Mouse (Mus musculus) liver (tissue): ENCODE data around the gene Csf2.

ENCODE experiments used
- DNase-seq: peaks from one replicate; pipeline ENCODE4 v3.0.0-alpha.2; 2020; ENCODE audit warnings: mixed read lengths

The Csf2 gene

DNA sequence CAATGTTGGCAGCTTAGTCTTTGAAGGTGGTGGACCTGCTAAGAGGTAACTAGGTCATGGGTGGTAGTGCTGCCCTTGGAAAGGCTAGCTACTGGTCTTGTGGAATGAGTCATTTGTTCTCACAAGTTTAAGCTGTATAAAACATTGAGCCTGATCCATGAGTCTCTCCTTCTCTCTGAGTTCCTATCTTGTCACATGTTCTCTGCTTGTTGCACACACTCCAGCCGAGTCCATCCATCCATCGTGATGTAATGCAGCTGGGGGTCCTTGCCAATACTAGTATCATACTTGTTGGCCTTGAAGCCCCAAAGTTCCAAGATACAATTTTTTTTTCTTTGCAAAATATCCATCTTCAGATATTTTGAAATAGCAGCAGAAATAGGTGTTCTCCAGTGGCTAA is 22.0 kb downstream of the Csf2 start:
- DNase-seq = no peak

DNA sequence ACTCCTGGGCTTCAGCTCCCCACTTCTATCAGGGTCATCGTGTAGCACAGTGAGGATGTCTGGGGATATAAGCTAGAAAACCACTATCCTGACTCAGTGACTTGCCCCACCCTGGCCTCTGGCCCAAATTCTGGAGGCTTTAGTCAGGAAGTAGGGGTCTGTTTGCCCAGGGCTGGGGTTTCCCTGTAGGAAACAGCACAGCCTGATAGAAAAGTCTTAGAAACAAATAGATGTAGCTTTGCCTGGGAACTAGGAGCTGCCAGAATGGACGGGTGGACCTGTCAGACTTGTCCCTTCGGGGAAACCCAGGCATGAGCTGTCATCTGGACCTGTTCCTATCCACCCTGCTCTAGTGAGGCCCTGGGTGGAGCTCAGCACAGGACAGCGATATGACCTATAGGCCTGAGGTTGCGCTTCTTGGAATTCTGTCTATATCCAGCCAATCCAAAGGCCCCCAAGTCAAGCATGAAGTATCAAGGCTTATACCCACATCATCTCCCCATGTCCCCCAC is 24.9 kb downstream of the Csf2 start:
- DNase-seq = no peak

DNA sequence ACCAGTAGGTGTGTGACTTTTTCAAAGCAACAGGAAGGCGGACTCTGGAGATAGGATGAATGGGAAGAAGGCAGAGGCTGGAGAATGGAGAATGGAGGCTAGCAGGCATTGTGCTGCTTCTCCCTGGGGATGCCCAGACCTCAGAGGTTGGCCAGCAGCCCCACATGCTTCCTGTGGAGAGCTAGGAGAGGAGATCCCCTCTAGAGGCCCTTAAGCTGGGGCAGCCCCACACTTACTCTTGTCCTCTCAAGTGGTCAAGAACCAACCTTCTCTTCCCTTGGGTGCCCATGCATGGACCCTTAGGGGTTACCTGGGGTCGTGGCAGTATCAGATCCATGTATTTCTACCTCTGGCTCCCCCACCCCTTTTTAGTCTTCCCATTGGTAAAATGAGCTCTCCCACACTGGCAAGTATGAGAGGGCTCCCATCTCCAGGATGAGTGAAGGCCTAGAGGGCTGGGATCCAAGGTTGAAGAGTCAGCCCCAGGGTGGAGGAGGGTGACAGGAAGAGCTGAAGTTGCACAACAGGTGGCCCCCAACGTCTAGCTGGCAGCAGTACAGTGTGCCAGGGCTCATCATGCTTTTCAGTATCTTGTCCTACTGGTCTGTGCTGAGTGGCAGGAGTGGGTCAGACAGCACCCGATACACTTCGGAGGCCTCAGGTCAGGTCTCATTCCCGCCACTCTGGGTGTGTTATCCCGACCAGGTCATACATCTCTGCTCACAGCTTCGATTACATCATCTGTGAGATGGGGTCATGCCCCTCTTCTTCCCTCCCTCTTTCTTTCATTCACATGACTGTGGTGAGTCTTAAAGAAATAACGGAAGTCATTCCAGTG is 25.6 kb downstream of the Csf2 start:
- DNase-seq = no peak

DNA sequence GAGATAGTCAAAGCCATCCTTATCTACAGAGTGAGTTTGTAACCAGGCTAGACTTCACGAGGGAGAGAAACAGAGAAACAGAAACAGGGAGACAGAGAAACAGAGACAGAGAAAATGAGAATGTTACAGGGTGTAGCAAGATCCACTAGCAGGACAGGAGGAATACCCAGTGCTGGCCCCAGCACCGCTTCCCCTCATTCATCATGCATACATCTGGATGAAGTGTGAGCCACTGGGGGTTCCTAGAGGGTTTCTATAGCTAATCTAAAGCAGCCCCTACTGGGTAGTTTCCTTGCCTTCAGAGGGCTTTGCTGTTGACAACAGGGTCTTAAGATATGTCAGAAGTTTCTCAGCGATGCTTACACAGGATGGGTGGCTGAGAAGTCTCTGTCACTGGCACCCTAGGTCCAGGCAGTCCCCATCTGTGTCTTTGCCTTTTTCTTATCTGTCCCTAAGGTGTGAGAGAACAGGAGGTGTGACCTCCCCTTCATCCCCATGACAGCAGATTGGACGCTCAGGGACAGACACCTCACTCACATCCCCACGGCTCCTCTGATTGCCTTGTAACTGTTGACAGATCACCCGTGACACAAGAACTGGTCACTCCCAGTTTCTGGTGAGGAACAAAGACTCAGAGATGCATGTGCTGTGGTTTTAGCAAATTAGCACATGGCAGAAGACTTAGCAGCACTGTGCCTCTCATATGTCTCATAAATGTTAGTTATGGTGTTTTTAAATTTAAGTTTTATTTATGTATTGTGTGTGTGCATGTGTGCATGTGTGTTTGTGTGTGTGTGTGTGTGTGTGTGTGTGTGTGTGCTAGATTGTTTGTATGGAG is 29.3 kb downstream of the Csf2 start:
- DNase-seq = no peak

DNA sequence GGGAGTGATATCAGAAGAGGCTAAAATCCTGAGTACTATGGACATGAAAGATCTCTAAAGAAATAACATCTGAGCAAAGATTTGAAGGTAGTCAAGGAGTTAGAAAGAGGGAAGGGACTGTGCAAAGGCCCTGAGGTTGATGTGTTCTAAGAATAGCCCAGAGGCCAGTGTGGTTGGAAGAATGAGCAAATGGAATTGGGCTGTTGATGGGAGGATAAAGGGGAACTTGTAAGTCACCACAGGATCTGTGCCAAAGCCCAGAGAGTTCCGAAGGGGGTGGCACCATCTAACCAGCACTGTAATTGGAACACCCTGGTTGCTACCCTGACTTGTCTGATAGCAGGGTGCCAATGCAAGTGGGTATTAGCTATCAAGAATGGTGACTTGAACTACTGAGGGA is 30.3 kb downstream of the Csf2 start:
- no peak for DNase-seq

DNA sequence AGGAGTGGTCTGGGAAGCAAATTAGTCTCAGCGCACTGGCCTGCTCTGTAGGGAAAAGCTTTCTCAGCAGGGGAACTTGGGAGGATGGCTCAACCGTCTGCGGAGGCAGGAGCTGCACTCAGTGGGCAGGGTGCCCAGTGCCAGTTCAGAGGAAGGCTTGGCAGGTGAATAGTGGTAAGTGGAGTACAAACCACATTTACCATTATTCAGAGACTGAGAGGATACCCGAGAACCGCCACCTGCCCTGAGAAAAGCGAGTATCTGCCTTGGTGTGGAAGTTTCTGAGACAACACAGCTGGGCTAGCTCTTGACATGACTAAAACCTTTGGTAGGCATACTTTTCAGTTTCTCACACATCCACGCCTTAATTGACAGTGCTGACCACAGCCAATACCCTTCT is 32.1 kb downstream of the Csf2 start:
- DNase-seq = no peak

DNA sequence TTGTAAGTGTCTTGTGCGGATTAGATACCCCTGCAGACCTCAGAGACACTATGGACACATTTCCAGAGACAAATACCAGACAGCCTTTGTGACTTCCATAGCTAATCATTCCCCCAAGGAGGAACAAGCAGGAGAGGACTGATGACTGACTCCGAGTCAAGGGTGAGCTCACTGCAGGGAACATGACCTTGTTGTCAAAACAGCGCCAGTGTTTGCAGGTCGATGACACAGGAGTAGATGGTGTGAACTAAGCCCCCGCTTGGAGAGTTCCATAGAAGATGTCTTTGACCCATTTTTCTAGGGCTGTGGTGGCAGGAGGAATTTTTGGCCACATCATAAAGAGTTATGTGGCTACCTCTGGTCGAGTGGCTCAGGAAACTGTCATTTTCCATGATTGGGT is 33.4 kb downstream of the Csf2 start:
- DNase-seq = no peak

DNA sequence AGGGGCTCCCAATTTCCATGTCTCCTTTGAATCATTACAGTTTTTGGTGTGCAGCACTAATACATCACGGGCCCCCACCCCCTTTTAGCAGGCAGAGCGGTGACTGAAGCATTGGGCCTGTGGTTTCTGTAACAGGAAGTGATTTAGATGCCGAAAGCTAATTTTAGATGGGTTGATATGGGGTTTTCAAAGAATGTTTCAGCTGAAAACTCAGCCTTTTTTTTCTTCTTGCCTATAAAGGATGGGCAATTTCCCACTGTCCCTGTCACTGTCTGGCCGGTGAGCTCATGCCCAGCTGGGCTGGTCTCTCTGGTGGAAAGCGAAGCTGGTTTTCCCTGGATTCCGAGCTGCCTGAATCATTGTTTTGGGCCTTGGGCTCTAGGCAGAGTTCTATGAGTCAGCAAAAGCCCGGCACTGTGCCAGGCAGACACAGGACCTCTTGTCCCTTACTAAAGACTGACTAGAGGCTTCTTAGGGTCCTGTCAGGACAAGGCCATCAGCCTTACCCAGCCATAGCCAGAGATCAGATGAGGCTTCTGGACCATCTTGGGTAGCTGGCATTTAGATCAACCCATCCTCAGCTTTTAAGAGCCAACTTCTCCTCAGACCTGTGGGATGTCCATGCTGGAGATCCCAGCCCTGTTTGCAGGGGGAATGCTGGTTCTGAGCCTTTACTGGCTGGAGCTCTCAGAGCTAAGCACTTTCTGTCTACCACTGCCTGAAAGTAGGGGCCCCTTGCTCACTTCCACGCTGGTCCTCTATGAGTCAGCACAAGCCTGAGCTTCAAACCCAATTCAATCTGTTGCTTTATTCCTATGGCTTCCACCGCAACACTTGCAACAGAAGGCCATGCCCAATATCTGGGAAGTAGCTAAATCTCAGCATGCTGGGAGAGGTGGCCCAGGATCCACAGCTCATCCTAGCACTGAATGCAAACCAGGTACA is 34.7 kb downstream of the Csf2 start:
- no peak for DNase-seq

DNA sequence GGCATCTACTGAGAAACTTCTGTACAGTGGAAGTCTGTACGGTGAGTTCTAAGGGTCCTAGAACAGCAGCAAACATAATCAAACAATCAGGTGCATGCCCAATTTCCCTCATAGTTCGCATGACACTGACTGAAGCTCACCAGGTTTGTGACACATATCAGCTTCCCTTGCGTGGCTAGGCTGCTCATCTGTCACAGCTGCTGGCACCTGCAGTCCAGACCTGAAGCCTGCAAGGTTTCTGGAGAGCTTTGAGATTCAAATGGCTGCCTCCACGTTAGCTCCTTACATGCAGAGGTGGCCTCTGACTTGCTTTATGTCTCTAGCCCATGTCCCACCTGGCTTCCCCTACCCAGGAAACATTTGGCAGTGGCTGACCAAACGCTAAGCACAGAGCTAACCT is 35.8 kb downstream of the Csf2 start:
- DNase-seq = no peak

DNA sequence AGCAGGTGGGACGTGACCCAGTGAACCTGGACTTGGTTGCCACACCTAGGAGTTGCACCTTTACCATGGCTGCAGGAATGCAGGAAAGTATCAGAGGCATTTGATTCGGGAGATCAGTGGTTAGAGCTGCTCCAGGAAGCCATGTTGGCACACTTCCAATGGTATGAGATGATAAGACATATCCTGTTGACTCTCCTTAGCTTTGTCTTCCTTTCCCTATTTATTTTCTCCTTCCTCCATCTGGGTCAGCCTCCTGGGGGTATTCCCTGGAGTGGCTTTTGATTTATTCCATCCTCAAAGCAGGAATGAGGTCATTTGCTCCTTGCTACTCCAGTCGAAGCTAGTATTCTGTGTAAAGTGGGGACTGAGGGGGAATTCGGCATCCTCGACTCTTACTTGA is 42.5 kb downstream of the Csf2 start:
- no peak for DNase-seq

DNA sequence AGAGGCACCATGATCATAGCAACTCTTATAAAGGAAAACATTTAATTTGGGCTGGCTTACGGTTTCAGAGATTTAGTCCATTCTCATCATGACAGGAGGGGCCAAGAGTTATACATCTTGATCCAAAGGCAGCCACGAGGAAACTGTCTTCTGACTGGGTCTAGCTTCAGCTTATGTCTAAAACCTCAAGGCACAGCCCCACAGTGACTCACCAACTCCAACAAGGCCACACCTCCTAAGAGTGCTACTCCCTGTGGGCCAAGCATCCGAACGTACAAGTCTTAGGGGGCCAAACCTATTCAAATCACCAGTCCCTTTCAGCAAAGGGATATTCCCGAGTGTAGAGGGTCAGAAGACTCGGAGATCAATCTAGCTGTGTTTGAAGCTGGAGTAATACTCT is 44.1 kb downstream of the Csf2 start:
- DNase-seq = no peak

DNA sequence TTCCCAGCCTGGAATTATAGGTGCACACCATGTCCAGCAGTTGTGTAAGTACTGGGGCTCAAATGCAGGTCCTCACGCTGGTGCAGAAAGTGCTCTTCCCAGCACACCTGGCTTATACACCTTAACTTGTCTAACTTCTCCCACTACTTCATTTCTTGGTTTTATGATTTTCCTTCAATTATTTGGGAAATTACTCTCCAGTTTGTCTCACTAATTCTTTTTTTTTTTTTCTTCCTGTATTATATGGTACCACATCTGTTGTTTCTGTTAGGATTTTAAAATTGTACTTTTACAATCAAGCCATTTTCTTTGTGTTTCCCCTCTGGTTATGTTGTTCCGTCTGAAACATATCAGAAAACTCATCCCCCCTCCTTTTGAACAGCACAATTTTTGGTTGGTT is 44.7 kb downstream of the Csf2 start:
- DNase-seq = no peak

DNA sequence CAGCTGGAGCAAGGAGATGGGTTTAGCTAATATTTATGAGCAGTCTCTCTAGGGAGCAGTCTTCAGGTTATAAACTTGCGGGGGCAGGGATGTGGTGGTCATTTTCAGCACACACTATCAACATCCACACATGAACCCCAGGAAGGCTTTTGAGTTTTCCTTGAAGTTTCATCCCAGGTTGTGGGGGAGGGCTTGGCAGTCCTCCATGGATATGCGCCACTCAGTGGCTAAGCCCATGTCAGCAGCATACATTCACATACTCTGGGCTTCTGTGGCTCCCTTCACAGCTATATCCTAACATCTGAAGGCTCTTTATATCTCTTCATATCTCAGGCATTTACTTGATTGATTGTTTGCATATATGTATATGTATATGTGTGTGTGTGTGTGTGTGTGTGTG is 46.3 kb downstream of the Csf2 start:
- DNase-seq = no peak

DNA sequence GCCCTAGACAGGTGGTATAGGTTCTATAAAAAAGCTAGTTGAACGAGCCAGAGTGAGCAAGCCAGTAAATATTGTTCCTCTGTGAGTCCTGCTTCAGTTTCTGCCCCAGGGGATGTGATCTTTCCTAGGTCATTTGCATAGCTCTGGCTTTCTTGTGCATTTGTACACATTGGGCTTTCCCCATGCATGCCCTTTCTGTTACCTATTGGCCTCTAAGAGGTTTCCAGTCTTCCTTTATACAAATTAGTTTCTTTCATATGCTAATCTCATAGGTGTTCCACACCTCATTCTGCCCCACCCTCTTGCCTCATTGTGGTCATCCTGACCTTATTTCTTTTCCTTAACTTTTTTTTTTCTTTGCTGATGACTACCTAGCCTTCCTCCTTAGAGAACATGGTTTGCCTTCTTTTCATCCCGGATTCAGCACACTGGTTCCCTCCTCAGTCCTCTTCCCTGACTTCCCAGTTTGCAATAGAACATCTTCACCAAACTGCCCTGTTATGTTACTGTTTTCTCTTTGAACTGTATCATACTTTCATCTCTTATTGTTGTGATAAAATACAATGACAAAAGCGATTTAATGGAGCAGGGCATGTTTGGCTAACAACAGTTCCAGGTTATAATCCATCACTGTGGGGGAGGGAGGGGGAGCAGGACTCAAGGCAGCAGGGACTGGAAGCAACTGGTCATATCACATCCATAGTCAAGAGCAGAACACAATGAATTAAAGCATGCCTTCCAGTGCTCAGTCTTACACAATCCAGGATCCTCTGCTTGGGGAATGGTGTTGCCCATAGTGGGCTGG is 47.4 kb downstream of the Csf2 start:
- no peak for DNase-seq

DNA sequence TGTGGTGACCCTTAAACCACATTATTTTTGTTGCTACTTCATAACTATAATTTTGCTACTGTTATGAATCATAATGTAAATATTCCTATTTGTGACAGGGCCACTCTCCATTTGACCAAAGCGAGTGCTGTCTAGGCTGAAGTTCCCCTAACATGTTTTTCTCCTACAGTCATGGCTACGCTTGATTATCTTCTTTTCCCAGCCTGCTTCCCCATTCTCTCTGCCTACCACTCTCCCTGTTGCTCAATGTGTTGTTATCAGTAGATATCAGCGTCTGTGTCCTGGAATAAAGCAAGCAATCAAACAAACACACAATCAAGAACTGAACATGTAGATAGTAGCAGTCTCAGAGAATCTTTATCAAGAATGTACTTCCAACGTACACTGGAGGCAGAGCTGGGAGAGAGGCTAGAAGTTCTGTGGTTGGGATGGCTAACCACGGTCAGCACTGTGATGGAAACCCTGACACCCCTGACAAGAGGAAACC is 48.1 kb downstream of the Csf2 start:
- DNase-seq = no peak
